Mouse (Mus musculus) cortical plate, adult 2 months (tissue): Measurements from ENCODE around the gene Fbxl20.

Source experiments
- CTCF ChIP-seq: fragments of 200-500 bp; IDR thresholded peaks from 2 replicates; pipeline ENCODE4 v1.5.1; 2011; ENCODE audit warnings: mild to moderate bottlenecking, control low read depth, low read length; ENCODE audit not compliant: insufficient read depth; ENCODE audit errors: extremely low read depth
- POLR2A ChIP-seq: fragments of 200-500 bp; IDR thresholded peaks from 2 replicates; pipeline ENCODE4 v1.6.1; 2011; ENCODE audit warnings: mild to moderate bottlenecking, low read length, control low read depth; ENCODE audit not compliant: insufficient read depth; ENCODE audit errors: extremely low read depth

DNA sequence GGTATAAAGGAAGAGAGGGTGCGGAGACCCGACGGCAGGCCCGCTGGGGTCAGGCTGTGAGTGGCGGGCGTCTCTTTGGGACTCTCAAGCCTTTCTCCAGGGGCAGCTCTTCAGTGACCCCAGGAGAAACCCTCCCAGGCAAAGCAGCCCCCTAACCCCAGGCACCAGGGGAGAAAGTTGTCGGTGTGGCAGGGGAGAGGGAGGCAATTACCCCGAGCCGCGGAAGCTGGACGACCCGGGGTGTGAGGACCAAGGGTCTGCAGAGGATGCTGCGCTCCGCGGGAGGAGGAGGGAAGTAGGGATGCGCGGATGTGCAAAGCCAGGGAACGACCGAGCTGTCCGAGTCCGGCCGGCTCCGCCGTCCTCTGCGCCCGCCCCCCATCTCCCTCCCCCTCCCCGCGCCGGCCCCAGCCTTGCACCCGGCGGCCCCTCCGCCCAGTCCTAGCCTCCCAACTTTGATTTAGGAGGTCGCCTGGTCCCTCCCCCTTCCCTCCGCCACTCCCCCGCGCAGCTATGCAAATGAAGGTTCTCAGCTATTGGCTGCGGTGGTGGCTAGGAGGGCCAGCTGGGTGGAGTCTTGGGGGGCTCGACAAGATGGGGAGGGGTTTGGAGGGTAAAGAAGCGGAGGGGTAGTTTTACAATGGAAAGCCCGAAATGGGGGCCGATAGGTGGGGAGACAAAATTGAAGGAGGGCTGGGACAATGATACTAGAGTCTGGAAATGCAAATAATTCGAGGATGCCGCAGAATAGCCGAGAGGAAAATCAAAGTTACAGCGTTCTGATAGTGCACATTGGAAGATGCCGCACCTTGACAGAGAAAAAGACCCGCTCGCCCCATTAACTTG is 97.0 kb downstream of the Fbxl20 start, which contains the start of gene Stac2:
- no peak for TF ChIP-seq CTCF
- no peak for TF ChIP-seq POLR2A
